Mouse (Mus musculus): ENCODE measurements around the gene Klhl40. TPM values are rescaled to one million over a fixed set of nuclear protein-coding genes. Genes with fewer than 3 reads are reported as not detected.

Klhl40 gene
- total RNA-seq, 2 experiments from 2014 or later: 14.1 to 15.4 TPM

DNA sequence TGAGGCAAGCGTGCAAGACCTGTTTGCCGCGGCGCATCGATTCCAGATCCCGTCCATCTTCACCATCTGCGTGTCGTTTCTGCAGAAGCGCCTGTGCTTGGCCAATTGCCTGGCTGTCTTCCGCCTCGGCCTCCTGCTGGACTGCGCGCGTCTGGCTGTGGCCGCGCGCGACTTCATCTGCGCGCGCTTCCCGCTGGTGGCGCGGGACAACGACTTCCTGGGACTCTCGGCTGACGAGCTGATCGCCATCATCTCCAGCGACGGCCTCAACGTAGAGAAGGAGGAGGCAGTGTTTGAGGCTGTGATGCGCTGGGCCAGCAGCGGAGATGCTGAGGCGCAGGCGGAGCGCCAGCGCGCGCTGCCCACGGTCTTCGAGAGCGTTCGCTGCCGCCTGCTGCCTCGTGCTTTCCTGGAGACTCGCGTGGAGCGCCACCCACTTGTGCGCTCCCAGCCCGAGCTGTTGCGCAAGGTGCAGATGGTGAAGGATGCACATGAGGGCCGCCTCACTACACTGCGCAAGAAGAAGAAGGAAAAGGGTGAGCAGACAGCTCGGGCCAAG, 738 bp downstream of the Klhl40 start:
- peak; percentile 65 for DNase-seq

DNA sequence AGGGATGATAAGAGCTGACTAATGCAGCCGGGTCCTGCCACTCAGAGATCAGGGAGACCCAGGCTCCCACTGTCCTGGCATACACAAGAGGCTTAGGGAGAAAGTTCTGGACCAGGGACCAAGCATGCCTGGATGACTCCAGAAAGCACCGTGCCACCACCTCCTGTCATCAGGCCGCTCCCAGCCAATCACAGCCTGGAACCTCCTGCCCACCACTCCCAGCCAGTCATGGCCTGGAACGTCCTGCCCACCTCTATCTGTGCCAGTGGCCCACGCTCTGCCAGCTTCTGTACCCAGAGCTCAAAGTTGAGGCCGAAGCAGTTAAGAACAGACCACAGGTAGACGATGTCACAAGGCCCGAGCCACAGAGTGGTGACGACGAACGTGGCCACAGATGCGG, 7.4 kb downstream of the Klhl40 start:
- no peak for DNase-seq

DNA sequence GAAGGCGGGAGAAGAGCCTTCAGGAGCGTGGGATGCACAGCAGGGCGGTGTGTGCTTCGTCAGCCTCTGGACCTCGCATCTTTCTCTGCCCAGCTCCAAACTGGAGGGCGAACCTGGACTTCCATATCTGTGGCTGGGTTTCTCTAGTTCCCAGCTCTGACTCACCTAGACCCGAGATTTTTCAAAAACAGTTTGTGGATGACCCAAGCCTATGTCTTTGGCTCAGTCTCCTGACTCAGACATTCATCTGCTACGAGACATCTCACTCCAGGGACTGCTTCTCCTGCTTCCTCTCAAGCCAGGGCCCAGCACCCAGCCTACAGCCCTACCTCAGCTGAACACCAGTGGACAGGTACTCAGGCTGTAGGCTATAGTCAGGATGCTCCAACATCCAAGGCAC, 7.9 kb downstream of the Klhl40 start:
- DNase-seq: no peak

DNA sequence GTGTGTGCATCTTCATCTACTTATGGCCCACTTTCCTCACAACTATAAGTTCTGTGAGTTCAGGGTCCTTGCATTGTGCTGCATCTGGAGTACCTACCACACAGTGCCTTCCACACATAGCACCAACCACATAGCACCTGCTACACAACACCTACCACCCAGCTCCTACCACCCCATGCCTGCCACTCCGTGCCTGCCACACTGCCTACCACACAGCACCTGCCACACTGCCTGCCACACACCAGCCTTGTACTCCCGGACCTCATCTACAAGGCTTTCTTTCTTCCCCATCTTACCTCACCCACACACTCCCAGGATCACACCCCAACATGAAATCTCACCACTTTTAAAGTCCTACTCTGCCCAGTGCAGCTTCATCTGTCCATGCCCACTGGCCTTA, 9.0 kb downstream of the Klhl40 start:
- no peak for DNase-seq

DNA sequence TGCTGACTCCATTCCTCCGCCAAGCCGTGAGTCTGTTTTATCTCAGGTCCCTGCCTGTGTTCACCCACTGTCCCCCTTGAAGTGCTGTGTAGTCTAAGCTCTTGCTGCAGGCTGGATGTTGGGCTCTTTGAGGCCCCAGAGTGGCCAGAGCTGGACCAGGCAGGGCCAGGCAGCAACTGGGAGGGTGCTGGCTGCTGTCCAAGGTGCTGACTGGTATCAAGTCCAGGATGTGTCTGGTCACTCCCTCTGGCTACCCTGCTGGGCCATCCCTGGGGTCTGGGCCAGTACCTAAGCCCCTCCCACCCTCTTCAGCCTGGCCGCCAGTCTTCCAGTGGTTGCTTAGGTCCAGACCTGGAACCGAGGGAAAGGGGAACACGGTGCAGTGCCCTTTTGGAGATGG, 13.8 kb downstream of the Klhl40 start:
- DNase-seq: peak; percentile 89

DNA sequence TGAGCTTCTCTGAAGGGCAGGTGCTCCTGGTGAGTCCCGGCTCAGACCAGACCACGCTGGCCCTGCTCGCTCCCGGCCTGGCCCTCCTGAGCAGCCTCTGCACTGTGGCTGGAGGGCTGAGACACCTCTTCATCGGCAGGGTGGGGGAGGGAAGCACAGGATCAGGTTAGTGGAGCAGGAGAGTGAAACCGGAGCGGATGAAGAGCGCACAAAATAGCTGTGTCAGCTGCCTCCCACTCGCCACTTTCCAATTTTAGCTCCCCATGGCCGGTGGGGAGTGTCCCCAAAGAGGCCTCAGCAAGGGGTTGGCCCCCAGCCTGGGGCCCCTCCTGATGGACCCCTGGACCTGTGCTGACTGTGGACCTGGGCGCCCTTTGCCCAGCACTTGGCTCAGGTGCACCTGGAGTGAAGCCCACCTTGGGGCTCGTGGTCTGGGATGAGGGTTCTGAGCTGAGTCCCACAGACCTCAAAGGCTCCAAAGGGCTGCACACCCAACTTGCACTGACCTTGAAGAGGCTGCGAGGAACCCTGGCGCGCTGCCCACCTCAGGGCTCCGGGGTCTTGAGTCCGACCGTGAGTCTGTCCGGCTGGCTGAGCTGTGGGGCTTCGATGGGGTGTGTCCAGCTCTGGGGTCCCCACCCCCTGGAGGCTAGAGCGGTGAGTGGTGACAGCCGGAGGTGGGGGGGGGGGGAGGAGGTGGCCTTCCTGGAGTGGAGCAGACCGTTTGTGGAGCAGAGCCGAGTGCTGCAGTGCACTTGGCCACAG, 14.5 kb downstream of the Klhl40 start, which contains the start of gene Hhatl:
Gene Hhatl (minus strand): TSS at position 751 of the 765 bp plus-strand sequence.
- DNase-seq: peak; percentile 71

DNA sequence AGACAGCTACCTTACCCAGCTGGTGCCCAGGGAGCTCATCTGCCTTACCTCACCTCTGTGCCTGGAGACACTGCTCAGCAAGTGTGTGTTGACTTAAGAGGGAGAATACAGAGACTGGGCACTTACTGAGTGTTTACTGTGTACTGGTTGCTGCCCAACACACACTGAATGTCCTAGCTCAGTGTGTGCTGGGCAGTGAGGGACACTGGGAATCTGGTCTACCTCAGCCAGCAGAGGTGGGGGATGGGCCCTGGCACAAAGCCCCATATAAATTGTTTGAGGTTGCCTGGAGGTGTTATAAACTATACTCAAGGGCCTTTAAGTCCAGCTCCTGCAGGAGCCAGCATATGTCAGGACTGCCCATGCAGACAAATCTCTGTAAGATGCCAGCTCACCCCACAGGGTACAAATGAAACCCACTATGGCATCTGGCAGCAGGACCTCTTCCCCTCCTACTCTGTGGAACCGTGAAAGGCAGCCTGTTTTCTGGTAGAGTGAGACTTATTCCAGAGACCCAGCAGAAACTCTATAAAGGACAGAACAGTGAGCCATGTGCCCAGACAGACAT, 17.6 kb downstream of the Klhl40 start:
- peak; percentile 85 for DNase-seq

DNA sequence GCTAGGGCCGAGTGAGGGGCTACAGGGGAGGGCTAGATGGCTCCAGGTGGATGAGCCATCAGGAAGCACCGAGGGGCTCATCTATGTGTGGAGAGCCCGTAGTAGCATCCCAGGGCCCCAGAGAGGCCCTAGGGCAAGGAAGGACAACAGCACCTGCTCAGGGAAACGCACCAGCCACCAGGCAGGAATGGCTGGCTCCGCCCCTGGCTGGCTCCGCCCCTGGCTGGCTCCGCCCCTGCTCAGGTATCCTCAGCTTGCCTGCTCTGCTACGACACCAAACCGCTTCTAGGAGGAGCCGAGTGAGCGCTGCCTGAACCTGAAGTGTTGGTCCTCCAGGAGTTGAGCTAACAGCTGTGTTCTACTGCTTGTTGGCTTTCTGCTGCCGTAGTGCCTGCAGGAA, 20.3 kb downstream of the Klhl40 start:
- DNase-seq: no peak

DNA sequence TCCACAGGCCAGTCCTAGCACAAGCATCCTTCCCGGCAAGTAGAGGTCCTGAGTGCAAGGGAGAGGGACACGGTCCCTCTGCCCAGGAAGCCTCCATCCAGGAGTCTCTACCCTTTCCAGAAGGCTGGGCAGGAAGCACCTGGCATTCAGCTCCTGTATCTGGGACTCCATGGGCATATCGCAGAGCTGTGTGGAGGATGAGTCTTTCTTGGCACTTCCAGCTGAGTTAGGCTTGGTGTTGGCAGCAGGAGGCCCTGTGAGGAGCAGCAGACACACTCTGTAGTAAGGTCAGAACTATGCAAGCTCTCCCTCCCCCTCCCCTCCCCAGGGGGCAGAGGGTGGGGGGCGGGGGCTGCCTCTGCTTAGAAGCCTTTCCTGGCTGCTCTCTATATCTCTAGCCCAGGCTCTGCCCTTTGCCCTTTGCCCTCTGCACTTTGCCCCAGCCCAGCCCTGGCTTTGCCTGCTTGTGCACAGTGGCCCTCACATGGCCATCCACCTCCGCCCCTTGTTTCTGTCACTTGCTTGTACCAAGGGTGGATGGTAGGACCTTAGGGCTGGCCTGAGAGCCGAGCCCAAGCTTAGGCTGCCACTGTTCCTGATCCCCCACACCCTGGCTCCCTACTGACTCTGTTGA, 21.6 kb downstream of the Klhl40 start:
- no peak for DNase-seq

DNA sequence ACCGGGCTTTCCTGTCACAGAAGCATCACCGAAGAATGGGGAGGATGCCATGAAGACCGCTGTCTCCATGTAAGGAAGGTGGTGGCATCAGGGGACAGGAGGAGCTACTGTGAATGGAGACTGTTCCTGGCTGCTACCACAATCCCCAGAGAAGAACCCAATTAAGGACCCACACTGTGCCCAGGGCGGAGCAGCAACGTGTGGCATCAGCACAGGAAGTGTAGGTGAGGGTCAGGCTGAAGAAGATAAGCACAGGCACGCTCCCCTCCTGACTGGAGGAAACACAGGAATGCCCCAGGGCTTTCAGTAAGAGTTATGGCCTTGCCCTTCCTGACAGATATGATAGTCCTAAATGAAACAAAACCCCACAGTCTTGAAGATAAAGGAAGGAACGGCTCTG, 25.3 kb downstream of the Klhl40 start:
- no peak for DNase-seq

DNA sequence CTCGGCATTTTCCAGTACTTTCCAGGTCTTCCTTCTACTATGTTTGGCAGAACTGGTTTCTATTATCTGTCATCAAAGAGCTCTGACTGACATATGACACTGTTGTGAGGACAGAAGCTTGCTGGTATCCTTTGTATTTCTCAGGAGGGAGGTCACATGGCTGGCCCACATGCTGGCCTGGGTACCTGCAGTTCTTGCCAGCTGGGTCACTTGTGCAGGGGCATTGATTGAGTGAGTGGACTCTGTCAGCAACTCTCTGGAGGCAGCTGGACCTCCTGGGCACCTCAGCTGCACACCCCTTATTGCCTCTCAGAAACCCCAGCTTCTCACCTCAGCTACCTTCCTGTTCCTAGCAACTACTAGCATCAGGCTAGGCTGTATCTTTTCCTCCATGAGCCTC, 30.1 kb downstream of the Klhl40 start:
- DNase-seq: no peak

DNA sequence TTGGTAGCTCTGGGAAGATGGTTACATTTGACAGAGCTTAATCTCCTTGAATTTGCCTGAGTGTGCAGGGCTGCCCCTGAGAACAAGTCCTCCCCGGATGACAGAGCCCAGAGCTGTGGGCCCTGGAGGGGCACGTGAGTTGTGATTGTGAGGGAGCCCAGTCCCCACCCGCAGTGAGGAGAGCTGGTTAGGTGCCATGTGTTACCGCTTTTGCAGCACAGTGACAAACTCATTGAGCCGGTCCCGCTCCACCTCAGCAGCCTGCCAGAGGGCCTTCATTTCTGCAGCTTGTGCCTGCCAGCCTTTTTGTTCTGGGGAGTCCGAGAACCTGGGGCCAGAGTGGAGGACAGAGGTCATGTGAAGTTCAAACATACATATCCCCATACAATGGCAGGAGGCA, 30.5 kb downstream of the Klhl40 start:
- DNase-seq: no peak

DNA sequence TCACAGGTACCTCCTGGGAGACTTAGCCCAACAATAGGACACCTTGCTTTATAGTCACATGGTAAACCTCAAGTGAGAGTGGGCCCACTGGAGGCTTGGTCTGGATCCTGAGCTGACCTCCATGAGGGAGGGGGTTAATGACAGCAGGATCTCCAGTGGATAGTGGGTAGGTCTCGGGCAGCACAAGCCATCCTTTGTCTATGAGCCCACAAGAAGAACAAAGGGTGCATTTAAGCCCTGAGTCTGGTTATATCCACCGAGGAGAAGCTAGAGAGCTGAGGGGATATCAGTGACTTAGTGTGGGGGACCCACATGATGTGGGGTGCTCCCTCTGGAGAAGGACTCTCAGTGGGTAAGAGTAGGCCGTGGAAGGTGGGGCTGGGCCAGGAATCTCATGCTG, 31.1 kb downstream of the Klhl40 start:
- no peak for DNase-seq

DNA sequence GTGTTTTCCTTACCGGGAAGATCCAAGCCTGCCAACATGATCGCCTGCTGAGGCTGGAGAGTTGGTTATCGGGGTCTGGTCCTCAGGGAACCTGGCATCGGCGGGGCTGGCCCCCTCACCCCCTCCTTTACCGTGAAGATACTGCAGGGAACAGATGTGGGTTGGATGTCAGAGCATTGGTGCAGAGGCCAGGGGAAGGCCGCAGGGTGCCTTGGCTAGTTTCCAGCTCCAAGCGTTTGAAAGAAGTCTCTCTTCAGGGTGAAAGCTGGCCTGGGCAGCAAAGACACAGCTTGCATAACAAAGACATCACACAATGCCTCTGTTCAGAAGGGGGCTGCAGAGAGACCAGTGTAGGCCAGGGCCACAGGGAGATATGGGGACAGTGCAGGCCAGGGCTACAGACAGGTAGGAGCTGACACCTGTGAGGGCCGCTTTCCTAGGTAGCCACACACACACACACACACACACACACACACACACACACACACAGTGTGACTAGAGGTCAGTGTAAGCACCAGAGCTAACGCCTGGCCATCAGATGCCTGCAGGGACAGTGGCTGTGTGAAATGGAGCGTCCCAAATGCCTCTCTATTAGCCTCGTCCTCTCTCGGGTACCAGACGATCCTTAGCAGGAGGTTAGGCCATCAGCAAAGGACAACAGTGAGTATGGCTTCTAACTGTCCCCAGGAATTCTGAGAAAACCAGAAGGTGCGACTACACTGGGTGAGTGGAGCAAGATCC, 32.8 kb downstream of the Klhl40 start:
- peak; percentile 32 for DNase-seq

DNA sequence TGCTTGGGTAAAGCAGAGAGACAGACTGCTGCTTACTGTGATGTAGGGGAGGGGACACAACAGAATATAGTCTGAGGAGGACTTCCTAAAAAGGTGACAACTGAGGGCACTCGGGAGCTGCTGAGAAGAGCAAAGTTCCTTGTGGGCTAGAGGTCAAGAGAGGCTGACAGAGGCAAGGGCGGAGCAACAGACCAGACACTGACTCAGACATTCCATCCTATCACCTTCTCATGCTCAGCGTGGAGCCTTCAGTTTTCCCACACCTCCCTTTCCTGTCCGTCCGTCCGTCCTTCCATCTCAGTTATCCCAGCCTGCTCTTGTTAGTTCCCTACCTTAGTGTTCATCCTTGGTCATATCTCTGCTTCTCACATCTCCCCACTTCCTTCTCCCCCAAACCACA, 37.8 kb downstream of the Klhl40 start:
- no peak for DNase-seq

DNA sequence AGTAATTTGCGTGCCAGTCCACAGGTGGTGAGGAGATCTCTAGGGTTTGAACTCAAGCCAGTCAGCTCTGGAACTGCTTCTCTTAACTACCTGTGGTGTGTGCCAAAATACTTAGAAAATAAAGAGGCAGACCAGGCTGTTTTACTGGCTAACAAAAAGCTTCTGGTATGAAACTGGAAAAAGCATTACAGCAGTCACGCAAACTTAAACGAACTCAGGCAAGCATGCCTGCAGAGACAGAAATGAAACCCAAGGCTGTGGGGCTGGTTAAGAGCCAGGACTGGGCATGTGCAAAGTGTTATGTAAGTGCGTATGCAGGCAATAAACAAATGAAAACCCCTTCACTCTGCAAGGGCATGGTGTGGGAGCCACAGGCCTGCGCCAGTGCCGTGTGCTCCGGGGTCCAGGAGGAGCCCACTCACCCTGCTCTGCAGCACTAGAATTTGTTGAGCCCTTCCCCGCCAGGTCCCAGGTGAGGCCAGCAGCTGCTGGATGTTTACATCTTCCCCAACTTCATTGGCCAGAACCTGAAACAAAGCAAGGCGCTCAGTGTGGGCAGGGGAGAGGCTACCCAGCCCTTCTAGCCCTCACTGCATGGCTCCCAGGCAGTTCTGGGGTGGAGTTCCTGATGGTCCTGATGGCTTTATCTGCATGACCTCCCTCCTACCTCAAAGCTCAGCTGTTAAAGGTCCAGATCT, 41.8 kb downstream of the Klhl40 start:
- no peak for DNase-seq

DNA sequence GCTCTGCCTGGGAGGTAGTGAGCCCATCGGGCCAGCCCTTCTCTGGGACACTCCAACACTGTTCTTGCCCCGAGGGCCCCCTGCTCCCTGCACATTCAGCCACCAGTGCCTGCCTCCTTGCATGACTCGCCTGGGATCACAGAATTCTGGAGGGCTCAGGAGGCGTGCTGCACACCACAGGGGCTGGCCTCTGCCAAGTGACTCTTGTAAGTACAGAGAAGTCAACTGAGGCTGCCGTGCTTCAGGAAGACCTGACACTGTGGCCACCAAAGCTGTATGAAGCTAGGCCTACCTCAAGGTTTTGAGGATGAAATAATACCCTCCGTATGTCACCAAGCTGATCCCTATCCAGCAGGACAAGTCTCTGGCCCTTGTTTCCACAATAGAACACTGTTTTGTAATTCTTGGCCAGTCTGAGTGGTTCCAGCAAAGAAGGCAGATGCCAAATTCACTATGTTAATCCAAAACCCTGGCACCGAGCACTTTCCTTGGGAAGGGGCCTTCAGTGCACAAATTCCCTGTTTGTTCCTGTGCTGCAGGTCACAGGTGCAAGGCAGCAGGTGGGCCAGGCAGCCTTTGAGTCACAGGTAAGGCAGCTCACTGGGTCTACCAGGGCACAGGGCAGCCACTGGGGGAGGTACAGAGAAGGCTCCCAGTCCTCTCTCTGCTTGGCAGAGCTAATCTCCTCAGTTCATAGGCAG, 42.5 kb downstream of the Klhl40 start:
- no peak for DNase-seq

DNA sequence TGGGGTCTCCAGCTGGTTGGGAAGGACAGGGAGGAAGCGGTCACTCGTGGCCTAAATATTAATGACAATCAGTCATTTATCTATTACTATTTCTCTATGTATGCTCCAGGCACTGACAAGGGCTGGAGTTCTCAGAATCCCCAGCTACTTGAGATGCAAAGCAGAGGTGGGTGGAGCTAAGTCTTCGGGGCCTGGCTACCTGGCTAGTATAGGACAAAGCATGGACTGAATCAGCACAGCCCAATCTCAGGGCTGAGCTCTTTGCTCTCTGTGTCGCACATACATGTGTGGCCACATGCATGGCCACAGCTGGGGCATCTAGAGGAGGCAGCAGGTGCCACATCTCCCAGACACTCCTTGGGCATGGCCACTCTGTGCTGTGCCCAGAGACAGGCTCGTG, 43.4 kb downstream of the Klhl40 start:
- no peak for DNase-seq

DNA sequence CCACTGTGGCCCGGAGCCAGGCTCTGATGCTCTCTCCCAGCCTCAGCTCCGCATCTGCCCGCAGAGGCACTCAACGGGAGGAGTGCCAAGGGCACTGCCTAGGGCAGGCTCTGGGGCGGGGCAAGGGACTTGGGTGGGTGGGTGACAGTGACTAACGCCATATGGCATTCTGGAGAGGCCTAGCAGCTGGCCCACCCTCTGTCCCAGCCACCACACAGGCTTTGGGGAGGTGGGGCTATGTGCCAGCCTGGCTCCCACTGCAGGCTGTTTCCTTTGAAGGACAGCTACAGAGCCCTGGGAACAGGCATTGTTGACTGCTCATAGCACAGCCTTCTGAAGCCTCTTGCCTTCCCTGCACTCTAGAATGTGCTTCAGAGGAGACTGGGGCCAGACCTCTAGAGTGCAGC, 45.2 kb downstream of the Klhl40 start:
- peak; percentile 53 for DNase-seq

DNA sequence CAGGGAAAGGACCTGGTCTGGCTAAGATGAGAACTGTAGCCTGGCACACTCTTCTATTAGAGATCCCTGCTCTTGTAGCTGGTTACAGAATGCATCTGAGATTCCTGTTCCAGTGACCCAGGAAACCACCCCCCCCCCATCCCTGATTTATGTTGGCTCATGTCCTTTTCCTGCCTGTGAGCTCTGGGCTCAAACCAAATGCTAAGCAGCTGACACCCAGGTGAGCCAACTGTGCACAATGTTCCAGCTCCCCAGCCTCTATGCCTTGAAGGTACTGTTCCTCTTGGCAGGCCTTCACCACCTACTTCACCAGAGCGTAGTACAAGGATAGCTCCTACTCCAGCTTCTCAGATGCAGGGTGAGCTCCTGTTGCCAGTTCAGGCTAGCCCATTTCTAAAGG, 45.6 kb downstream of the Klhl40 start:
- no peak for DNase-seq

DNA sequence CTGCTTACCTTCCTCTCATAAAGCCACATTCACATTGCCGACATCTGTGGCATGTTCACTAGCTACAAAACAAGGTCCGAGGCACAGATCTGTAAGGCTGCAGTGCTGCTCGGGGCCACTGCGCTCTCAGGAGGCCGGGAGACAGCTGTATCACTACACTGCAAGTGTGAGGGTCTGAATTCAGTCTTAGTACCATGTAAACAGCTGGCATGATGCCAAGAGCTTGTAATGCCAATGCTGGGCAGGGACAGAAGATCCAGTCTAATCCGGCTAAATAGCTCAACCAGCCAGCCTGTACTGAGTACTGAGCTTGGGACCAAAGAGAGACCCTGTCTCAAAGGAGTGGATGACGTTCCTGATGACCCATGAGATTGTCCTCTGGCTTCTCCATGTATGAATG, 46.6 kb downstream of the Klhl40 start:
- no peak for DNase-seq

DNA sequence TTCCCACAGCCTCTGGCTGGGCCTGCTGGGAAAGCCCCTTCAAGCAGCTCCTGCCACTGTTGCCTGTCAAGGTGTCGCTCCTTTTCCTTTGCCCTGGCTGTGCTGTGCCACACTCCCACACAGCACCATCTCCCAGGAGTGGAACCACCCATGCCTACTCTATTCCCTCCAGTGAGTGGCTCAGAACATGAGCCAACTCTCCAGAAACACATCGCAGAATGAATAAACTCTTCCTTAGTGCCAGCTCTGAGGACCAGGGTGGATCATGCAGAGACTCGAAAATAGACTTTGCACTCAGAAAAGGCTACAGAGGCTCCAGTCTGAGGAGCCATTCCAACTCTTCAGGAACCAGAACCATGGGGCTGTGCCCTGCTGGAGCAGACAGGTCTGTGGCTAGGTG, 48.9 kb downstream of the Klhl40 start:
- DNase-seq: no peak

All from heart, postnatal 4 days (tissue).